Mouse (Mus musculus): Measurements from ENCODE around the gene Tesc. TPM values are rescaled to one million over a fixed set of nuclear protein-coding genes. Genes with fewer than 3 reads are reported as not detected.

Tesc gene
- not detected for polyA plus RNA-seq (2014; fragmentation: Illumina TruSeq; extraction: RNeasy Lipid Tissue Mini Kit (QIAGEN cat#74804); ENCODE audit: low read depth, low replicate concordance)

DNA sequence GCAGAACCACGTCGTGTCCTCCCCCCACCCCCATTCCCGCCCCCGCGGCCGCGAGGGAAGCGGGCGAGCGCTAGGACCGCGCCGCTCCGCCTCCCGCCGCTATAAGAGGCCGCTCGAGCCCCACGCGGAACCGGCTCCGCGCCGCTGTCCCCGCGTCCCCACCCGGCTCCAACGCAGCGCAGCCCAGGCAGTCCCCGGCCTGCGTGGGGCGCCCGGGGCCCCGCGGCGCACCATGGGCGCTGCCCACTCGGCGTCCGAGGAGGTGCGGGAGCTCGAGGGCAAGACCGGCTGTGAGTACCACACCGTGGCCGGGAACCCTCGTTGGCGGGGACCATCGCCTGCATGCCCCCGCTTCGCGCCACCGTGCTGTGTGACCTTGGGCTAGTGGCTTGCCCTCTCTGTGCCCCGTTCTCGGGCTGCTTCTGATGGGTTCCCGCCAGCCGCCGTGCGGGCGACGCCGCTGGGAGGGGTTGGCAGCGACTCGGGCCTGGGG is at the start of gene Tesc:
Gene Tesc, plus strand, starts transcription at position 46 of the 493 bp plus-strand sequence.

Other genes with a start within 250 kb of the Tesc start
- gene Nos1, start 246.7 kb upstream of the Tesc start, polyA plus RNA-seq (2014; fragmentation: Illumina TruSeq; extraction: RNeasy Lipid Tissue Mini Kit (QIAGEN cat#74804); ENCODE audit: low read depth, low replicate concordance), result not detected
- gene Fbxo21, start 51.0 kb upstream of the Tesc start, polyA plus RNA-seq (2014; fragmentation: Illumina TruSeq; extraction: RNeasy Lipid Tissue Mini Kit (QIAGEN cat#74804); ENCODE audit: low read depth, low replicate concordance), result 23.6 TPM
- 1.9 TPM for gene Fbxw8, start 127.7 kb downstream of the Tesc start, polyA plus RNA-seq (2014; fragmentation: Illumina TruSeq; extraction: RNeasy Lipid Tissue Mini Kit (QIAGEN cat#74804); ENCODE audit: low read depth, low replicate concordance)
- gene Hrk, start 136.9 kb downstream of the Tesc start, polyA plus RNA-seq (2014; fragmentation: Illumina TruSeq; extraction: RNeasy Lipid Tissue Mini Kit (QIAGEN cat#74804); ENCODE audit: low read depth, low replicate concordance), result 0.08 TPM
- not detected for gene Rnft2, start 217.4 kb downstream of the Tesc start, polyA plus RNA-seq (2014; fragmentation: Illumina TruSeq; extraction: RNeasy Lipid Tissue Mini Kit (QIAGEN cat#74804); ENCODE audit: low read depth, low replicate concordance)
- gene 2410131K14Rik, start 217.5 kb downstream of the Tesc start, polyA plus RNA-seq (2014; fragmentation: Illumina TruSeq; extraction: RNeasy Lipid Tissue Mini Kit (QIAGEN cat#74804); ENCODE audit: low read depth, low replicate concordance), result 0.79 TPM

Data from liver, adult 10 weeks (tissue).